14 mouse cellular contexts compared by ENCODE assay signal in the genomic region with DNA sequence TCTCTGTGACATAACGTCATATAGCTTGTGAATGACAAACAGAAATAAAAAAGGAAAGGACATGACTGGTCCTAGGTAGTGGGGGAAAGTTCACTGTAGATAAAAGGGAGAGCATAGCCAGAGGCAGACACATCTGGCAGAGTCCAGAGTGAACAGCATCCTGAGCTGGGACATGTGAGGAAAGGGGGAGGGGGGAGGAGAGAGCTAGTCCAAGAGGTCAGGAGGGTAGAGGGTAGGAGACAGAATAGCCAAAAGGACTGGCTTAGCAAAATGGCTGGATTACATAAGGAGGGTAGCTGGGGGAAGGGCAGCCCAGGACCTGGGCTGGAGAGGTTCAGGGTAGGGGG.
DNase-seq lines count a peak whose midpoint lies in the region; ATAC-seq and TF ChIP-seq lines count a peak whose summit lies in the region.
"Had no signal": no experiment of that assay in that cellular context is flagged by ENCODE, and none has a peak within 500 bp of the region (broad histone marks: within the 10 kb centered on the region; RNA-seq: fewer than 3 reads in every experiment).

No protein-coding gene starts in this region.

- TF ChIP-seq CTCF in lung, postnatal 0 days (IDR thresholded peaks at IDR 0.05): no peak
- no peak for TF ChIP-seq CTCF in intestine, postnatal 0 days (IDR thresholded peaks at IDR 0.05; ENCODE audit: low read depth)

- H3K27ac ChIP-seq in heart, embryonic 12.5 days (ENCODE audit: poor library complexity, severe bottlenecking): no peak overlapping the region
- no peak overlapping the region for H3K27ac ChIP-seq in lung, postnatal 0 days (ENCODE audit: low read length)
- peak overlapping the region; percentile 68; the same call in 1 of the 2 replicates for H3K27ac ChIP-seq in intestine, postnatal 0 days (ENCODE audit: low read depth, low read length)
- H3K27ac ChIP-seq in hindbrain, embryonic 14.5 days: no peak overlapping the region
- H3K27ac ChIP-seq: hindbrain, embryonic 15.5 days; neural tube, embryonic 15.5 days had no signal

- H3K4me1 ChIP-seq in heart, embryonic 12.5 days (replicated peaks): peaks cover 38% of the 10 kb centered on the region
- no peaks in the 10 kb centered on the region for H3K4me1 ChIP-seq in lung, postnatal 0 days (ENCODE audit: insufficient read depth, low read depth, low read length)
- peaks cover 14% of the 10 kb centered on the region for H3K4me1 ChIP-seq in intestine, postnatal 0 days (replicated peaks; ENCODE audit: control insufficient read depth, insufficient read depth, low read length)
- no peaks in the 10 kb centered on the region for H3K4me1 ChIP-seq in hindbrain, embryonic 14.5 days (replicated peaks; ENCODE audit: control insufficient read depth, insufficient read depth, low read length)
- H3K4me1 ChIP-seq: hindbrain, embryonic 15.5 days had no signal

- no peaks in the 10 kb centered on the region for H3K36me3 ChIP-seq in heart, embryonic 12.5 days
- H3K36me3 ChIP-seq in lung, postnatal 0 days (ENCODE audit: insufficient read depth, low read length): no peaks in the 10 kb centered on the region
- H3K36me3 ChIP-seq in intestine, postnatal 0 days (ENCODE audit: control insufficient read depth, insufficient read depth): no peaks in the 10 kb centered on the region
- H3K36me3 ChIP-seq in hindbrain, embryonic 14.5 days (replicated peaks; ENCODE audit: control insufficient read depth, insufficient read depth): no peaks in the 10 kb centered on the region
- H3K36me3 ChIP-seq: hindbrain, embryonic 15.5 days; neural tube, embryonic 15.5 days had no signal

- no peaks in the 10 kb centered on the region for H3K27me3 ChIP-seq in heart, embryonic 12.5 days (replicated peaks)
- H3K27me3 ChIP-seq in lung, postnatal 0 days (replicated peaks; ENCODE audit: insufficient read depth, low read length): no peaks in the 10 kb centered on the region
- H3K27me3 ChIP-seq in intestine, postnatal 0 days (replicated peaks; ENCODE audit: control insufficient read depth, insufficient read depth, low read length): no peaks in the 10 kb centered on the region
- no peaks in the 10 kb centered on the region for H3K27me3 ChIP-seq in hindbrain, embryonic 14.5 days (ENCODE audit: control insufficient read depth, insufficient read depth, low read length)
- H3K27me3 ChIP-seq: hindbrain, embryonic 15.5 days; neural tube, embryonic 15.5 days had no signal

- H3K4me3 ChIP-seq in heart, embryonic 12.5 days: no peak overlapping the region
- no peak overlapping the region for H3K4me3 ChIP-seq in lung, postnatal 0 days (ENCODE audit: low read depth, low read length)
- H3K4me3 ChIP-seq in intestine, postnatal 0 days (ENCODE audit: low read depth, low read length): no peak overlapping the region
- H3K4me3 ChIP-seq in hindbrain, embryonic 14.5 days (replicated peaks; ENCODE audit: low read length): no peak overlapping the region
- H3K4me3 ChIP-seq: hindbrain, embryonic 15.5 days; neural tube, embryonic 15.5 days had no signal

- no peaks in the 10 kb centered on the region; the same call in 1 of the 2 replicates for H3K9me3 ChIP-seq in heart, embryonic 12.5 days (replicated peaks)
- no peaks in the 10 kb centered on the region for H3K9me3 ChIP-seq in lung, postnatal 0 days (ENCODE audit: low read length)
- no peaks in the 10 kb centered on the region for H3K9me3 ChIP-seq in intestine, postnatal 0 days (ENCODE audit: control insufficient read depth)
- H3K9me3 ChIP-seq in hindbrain, embryonic 14.5 days (ENCODE audit: control insufficient read depth, low read length): no peaks in the 10 kb centered on the region
- H3K9me3 ChIP-seq: hindbrain, embryonic 15.5 days; neural tube, embryonic 15.5 days had no signal

- H3K4me2 ChIP-seq in heart, embryonic 12.5 days: no peak overlapping the region
- no peak overlapping the region for H3K4me2 ChIP-seq in lung, postnatal 0 days (replicated peaks; ENCODE audit: low read depth, low read length)
- H3K4me2 ChIP-seq in intestine, postnatal 0 days (replicated peaks; ENCODE audit: low read depth): no peak overlapping the region; the same call in 1 of the 2 replicates
- no peak overlapping the region for H3K4me2 ChIP-seq in hindbrain, embryonic 14.5 days (replicated peaks)
- H3K4me2 ChIP-seq: hindbrain, embryonic 15.5 days; neural tube, embryonic 15.5 days had no signal

- H3K9ac ChIP-seq in heart, embryonic 12.5 days: no peak overlapping the region
- no peak overlapping the region for H3K9ac ChIP-seq in lung, postnatal 0 days (replicated peaks; ENCODE audit: low read depth)
- H3K9ac ChIP-seq in intestine, postnatal 0 days (ENCODE audit: low read depth, low read length): 0 out of 2 replicates have a peak overlapping the region, but pooled peaks have one; percentile 11
- no peak overlapping the region for H3K9ac ChIP-seq in hindbrain, embryonic 14.5 days
- H3K9ac ChIP-seq: hindbrain, embryonic 15.5 days; neural tube, embryonic 15.5 days had no signal

- TF ChIP-seq EP300 in lung, postnatal 0 days (IDR thresholded peaks at IDR 0.05): no peak

- peak; percentile 30 for ATAC-seq in heart, embryonic 12.5 days (ENCODE audit: insufficient number of reproducible peaks, low FRiP score)
- peak; percentile 25 for ATAC-seq in lung, postnatal 0 days
- ATAC-seq in intestine, postnatal 0 days: peak; percentile 60
- no peak for ATAC-seq in hindbrain, embryonic 14.5 days (ENCODE audit: low FRiP score)

- 14% methylated on average over 1 of the region's 1 CpGs for WGBS in heart, embryonic 12.5 days
- WGBS in lung, postnatal 0 days: 50% methylated on average over 1 of the region's 1 CpGs
- WGBS in intestine, postnatal 0 days: 19% methylated on average over 1 of the region's 1 CpGs
- 68% methylated on average over 1 of the region's 1 CpGs for WGBS in hindbrain, embryonic 14.5 days

- no peak for DNase-seq in heart, adult 8-10 months (ENCODE audit: low spot score)
- no peak for DNase-seq in lung, postnatal 0 days (ENCODE audit: low spot score)
- DNase-seq in lung, postnatal 10 days: no peak
- peak; percentile 87 for DNase-seq in yolk sac, embryonic 10.5 days (ENCODE audit: low spot score)
- no peak for DNase-seq in adrenal gland, postnatal 14 days
- no peak for DNase-seq in hindbrain, embryonic 14.5 days (ENCODE audit: low spot score)
- DNase-seq: adrenal gland, adult 8-10 months; cerebellum, adult 11-12 months; lung, postnatal 36 days; thymus, postnatal 36 days had no signal
